Mouse (Mus musculus) ZHBTc4 (cell line): Measurements from ENCODE around the gene Rock2.

ENCODE experiments used
- DNase-seq: peaks from one replicate; pipeline ENCODE4 v3.0.0-alpha.2; 2011; ENCODE audit warnings: low read depth, low spot score

Gene Rock2

DNA sequence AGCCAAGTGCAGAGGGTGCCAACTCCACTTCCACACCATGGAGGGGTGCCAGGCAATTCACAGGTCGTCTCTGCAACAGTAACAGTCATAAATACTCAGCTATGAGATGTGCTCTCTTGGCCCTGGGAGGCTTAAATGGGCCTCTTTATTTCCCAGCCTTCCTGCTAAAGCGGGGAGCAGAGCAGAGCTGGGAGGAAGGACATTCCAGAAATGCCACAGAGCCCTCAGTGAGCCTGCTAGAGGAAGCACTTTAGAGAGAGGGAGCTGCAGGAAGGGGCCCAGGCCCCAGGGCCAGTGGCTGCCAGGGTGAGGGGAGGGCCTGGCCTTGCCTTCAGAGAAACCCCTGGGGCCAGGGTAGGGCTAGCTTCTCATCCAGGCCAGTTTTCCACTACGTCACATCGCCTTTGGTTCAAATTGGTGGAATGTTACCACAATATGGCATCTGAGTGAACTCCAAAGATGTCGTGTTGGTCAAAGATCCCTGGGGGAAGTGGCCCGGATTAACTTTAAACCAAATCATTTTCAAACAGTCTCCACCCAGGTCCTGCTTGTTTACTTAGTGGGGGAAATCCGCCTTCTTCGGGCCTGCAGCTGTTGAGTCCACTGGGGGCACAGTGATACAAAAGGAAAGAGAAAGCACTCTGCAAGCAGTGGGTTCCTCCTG lies 24.2 kb upstream of the Rock2 start:
- peak; percentile 64 for DNase-seq

GRCm38 (mm10) chr12:16872006-16872405 lies 22.7 kb upstream of the Rock2 start:
- no peak for DNase-seq

DNA sequence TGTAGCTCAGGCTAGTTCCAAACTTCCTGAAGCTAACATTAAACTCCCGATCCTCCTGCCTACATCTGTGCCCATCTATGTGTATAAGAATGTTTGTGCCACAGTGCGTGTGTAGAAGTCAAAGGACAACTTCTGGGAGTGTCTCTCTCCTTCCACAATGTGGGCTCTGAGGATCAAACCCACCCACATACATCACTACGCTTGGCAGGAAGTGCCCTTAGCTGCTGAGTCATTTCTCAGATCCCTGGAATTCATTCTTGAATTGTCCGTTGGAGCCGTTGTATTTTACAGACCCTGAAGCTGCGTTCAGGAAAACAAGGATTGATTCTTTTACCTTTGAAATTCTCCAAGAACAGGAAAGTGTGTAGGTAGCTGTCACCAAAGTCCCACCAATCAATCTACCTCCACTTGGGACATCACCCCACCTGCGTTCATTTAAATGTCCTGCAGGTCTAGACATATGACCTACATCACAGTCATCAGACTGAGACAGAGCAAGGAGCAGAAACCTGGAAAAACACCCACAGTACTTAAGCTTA lies 21.7 kb upstream of the Rock2 start:
- no peak for DNase-seq

DNA sequence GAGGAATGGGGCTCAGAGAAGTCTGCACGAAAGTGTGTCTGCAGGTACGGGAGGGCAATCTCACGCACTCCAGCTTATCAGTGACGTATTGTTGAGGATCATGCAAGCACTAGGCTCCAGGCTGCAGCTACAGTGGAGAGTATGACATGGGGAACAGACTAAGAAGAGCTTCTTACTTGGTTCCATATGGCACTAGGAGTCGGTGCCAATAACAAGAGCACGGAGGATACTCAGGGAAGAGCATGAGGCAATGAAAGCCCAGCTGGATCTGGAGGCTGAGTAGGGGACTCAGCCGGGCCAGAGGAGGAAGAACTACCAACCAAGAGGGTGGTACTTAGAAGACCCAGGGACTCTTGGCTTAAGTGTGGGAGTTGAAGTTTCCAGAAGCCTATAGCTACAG lies 21.1 kb upstream of the Rock2 start:
- DNase-seq = no peak

DNA sequence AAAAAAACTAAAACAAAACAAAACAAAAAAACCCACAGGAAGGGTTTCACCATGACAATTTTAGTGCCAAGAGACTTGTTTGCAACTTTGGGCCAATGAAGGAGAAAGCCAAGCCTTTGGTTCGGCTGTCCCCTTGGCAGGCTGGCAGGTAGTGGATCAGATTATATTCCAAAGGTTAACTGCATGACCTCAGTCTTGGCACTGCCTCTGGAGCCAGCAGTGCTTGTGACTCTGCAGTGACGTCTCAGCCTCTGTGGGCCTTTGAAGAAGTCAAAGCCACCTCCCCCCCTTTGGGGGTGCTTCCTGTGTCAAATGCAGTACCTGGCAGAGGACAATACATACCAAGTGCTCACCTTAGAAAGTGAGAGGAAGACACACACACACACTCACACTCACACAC lies 20.6 kb upstream of the Rock2 start:
- DNase-seq = no peak

DNA sequence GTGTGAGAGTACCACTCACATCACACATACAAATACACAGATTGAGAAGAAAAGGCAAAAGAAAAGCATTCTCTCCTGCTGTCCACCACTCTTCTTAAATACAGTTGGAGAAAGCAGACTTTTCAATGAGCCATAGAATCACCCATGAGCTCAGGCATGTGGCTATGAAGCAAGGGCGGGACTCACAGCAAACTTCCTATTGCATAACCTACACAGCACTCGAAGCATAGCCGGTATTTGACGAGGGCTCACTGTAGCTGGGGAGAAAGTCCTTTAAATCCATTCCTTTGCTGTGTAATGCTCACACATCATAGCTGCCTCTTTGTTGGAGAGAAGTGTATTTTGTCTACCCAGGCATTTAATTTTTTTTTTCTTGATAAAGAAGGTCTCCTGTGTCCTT lies 19.4 kb upstream of the Rock2 start:
- no peak for DNase-seq

DNA sequence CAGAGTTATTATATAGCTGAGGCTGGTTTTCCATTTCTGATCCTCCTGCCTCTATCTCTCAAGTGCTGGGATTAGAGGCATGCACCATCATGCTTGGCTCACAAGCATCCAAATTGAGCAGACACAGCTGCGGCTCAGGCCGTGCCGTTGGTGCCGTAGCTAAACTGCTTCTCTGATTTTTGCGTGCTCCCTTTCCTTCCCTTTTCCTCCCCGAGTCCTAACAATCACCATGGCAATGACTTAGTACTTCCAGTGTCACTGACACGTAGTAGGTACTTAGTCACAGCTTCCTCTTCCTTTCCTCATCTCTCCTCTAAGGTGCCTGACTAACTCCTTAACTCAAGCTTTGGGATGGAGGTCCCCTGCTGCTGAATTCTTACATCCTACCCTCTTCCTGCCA lies 19.0 kb upstream of the Rock2 start:
- no peak for DNase-seq

GRCm38 (mm10) chr12:16876667-16877066 lies 18.0 kb upstream of the Rock2 start:
- no peak for DNase-seq

GRCm38 (mm10) chr12:16877141-16877540 lies 17.6 kb upstream of the Rock2 start:
- DNase-seq = no peak

DNA sequence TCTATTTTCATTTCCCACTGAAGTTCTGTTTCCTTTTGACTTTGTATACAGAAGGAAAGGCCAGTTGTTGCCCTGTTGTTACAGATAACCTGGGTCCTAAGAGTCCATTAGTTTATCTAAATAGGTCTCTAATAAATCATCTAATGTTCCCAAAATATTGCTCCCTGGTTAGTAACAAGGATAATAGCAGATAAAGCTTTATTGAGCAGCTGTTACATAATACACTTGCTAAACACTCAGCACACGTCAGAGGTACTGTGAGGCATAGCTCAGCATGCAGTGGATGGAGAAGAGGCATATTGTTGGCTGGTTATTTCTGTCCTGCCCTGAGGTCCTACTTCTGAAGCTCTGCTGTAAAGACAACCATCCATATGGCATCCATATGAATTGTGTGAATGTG lies 17.0 kb upstream of the Rock2 start:
- no peak for DNase-seq

- DNase-seq = no peak
Observed at GRCm38 (mm10) chr12:16879369-16879768, 15.3 kb upstream of the Rock2 start.

- no peak for DNase-seq
Observed at GRCm38 (mm10) chr12:16880077-16880476, 14.6 kb upstream of the Rock2 start.

GRCm38 (mm10) chr12:16882442-16882841 lies 12.3 kb upstream of the Rock2 start:
- DNase-seq = no peak

DNA sequence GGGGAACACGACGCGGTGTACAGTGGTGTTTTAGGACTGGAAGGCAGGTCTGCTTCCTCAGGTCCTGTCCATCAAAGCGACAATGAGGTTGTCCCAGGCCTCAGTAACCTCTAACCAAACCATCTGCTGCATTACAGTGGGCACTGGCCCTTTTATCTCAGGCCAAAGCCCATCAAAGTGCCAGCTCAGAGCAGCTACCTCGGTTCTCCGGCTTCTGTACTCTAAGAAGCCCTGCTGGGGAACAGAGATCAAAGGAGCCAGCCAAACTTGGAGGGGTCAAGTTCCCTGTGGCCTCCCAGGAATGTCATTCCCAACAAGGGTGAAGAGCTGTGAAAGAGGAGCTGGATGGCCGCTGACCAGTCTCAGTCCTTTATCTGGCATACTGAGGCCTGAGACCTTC lies 11.6 kb upstream of the Rock2 start:
- DNase-seq = no peak

GRCm38 (mm10) chr12:16884534-16884933 lies 10.2 kb upstream of the Rock2 start:
- DNase-seq = no peak

DNA sequence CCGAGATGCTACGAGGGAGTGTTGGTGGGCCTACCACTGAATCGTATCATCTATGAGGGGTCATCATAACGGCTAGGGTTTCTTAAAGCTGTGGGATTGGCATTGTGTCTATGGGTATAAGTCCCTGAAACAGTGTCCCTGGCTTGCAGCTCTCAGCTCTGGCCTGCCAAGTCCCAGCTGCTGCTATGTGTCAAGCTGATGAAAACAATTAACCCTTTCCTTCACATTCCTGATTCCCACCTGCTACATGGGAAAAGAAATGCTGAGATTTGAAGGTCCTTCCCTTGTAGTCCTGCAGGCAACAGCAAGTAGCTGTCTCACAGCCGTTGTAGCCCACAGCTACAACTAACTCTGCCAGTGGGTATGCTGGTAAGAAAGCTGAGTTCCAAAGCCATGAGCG lies 8.3 kb upstream of the Rock2 start:
- DNase-seq = no peak

- DNase-seq = no peak
Observed at GRCm38 (mm10) chr12:16893039-16893438, 1.7 kb upstream of the Rock2 start.

GRCm38 (mm10) chr12:16893656-16894395 lies 869 bp upstream of the Rock2 start:
- DNase-seq = no peak

- peak; percentile 54 for DNase-seq
Observed at GRCm38 (mm10) chr12:16895221-16895928, 680 bp downstream of the Rock2 start.

DNA sequence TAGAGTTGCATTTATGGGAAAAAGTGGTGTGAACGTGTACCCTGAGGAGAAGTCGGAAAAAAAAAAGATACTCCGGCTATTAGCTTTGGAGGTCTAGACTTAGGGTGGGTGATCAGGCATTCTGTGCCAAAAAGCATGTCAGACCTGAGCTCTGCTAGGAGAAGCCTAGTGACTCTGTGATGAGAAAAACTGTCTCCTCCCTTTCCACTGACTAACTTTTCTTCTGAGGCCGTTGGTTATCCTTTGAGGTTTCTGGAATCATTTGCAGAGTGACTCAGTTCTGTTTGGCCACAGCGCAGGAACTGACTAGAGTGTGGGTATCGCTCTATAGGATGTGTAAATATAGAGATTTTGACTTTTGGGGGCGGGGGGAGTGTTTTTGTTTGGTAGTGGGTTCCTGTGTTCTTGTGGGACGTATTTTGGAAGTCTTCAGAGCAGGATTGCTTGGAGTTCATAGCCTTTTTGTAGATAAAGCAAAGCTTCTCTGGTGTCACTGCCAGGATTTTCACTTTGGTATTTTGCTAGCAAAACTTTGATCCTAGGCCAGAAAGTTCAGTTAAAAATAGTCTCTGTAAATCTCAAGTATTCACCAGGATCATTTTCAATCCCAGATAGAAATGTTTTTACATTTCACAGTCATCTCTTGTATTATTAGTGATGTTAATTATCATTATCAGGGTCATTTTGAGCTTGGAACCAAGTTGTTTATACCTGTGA lies 1.5 kb downstream of the Rock2 start:
- no peak for DNase-seq

DNA sequence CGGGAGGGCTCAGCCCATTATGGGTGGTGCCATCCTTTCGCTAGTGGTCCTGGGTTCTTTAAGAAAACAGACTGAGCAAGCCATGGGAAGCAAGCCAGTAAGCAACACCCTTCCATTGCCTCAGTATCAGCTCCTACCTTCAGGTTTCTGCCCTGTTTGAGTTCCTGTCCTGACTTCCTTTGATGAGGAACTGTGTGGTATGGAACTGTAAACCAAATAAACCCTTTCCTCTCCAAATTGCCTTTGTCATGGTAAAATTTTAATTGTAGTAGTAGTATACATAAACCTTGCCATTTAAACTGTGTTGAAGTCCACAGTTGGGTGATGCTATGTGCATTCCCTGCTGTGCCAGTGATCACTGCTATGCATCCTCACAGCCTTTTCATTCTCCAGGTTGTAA lies 2.5 kb downstream of the Rock2 start:
- peak; percentile 51 for DNase-seq

- DNase-seq = no peak
Observed at GRCm38 (mm10) chr12:16898221-16898620, 3.5 kb downstream of the Rock2 start.
